Mouse (Mus musculus): ENCODE measurements around the gene Kcnd1.

Kcnd1 gene

GRCm38 (mm10) chrX:7859191-7859753 lies 37.2 kb downstream of the Kcnd1 start:
- DNase-seq (ENCODE audit: low spot score), result no peak

DNA sequence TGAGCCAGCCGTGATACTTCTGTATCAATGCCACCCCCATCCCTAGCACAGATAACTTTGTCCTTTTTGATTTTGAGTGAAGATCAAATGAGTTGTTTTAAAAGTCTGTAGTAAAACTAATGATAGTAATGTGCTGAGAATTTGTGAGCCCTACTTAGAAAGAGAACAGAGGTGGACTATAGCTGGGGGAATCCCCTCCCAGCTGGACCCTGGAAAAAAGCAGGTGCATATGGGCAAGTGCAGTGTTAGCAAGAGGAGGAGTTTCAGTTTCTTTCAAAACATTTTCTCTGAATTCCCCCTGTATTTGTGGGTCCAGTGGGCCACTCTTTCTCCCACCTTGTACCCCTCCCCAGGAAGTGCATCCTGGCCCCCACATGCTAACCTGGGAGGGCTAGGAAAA lies 41.1 kb downstream of the Kcnd1 start:
- DNase-seq (ENCODE audit: low spot score), result no peak

- no peak for DNase-seq (ENCODE audit: low spot score)
These were observed 42.5 kb downstream of the Kcnd1 start for GRCm38 (mm10) chrX:7864551-7864950.

DNA sequence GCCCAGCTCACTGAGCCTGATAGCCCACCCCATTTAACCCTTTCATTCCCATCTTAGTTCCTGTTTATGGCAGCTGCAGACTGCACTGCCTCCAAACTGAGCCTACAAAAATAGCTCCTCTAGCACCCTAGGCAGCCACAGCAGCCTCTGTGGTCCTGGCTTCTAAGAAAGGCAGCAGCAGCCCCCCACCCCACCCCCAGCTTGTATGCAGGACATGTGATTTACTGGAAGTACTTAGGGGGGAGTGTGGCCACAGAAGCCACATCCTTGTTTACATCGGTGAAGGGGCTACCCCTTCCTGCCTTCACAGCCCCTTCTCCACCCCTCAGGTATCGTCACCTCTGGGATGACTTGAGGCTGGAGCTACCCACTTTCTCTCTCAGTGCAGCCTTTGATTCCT lies 43.3 kb downstream of the Kcnd1 start:
- DNase-seq (ENCODE audit: low spot score), result no peak

GRCm38 (mm10) chrX:7865786-7866185 lies 43.7 kb downstream of the Kcnd1 start:
- no peak for DNase-seq (ENCODE audit: low spot score)

DNA sequence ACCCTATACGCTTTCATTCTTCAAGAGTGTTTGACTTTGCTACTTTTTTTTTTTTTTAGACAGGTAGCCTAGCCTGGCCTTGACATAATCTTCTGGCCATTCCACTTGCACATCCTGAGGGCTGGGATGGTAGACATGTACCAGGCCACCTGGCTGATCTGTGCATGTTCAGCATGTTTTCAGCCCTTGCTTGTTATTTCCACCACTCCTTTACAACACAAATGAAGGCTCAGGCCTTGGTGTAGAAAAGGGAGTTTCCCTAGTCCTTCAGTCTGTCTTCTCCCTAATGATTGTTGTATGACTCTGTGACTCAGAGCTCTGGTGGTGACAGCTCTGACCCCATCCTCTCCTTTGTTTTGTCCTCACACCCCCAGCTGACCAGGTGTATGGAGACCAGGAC lies 45.1 kb downstream of the Kcnd1 start:
- no peak for DNase-seq (ENCODE audit: low spot score)

GRCm38 (mm10) chrX:7868506-7868905 lies 46.4 kb downstream of the Kcnd1 start:
- no peak for DNase-seq (ENCODE audit: low spot score)

DNA sequence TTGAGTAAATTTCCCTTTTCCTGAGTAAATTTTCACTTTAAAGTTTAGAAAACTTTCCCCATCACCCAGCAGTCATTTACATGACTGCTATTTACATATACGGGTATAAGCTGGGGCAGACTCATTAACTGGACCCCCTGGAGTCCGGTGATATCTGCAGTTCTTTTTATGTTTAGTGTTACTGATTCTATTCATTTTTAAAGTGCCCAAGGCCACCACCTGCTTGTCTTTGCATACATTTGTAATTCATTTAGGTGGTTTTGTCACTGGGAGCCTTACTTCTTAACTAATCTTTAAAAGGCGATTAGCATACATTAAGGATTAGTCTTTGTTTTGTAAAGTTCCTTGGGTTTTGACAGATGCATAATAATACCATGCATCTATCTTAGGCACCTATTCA lies 47.7 kb downstream of the Kcnd1 start:
- no peak for DNase-seq (ENCODE audit: low spot score)

- peak; percentile 79 for DNase-seq (ENCODE audit: low spot score)
These were observed 55.9 kb downstream of the Kcnd1 start, which contains the start of gene Pim2 for GRCm38 (mm10) chrX:7878007-7878419. Gene Pim2, plus strand, starts transcription at chrX:7878262.

- DNase-seq (ENCODE audit: low spot score), result no peak
These were observed 56.4 kb downstream of the Kcnd1 start for GRCm38 (mm10) chrX:7878495-7878894.

DNA sequence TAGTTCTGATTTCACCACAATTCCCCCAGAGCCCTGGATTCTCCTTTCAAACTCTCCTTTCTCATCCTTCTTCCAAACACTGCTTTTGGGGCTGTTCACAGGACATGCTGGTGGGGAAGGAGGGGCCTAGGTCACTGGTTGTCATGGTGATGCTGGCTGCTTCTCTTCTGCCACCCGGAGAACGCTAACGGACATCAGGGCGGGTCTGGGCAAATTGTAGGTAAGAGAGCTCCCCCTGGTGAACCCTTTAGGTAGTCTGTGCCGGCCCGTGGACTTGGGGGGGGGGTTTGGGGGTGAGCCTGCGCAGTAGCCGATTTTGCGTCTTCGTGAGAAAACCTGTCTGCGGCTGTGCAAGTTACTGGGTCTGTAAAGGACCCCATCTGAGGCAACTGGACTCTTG lies 57.7 kb downstream of the Kcnd1 start:
- peak; percentile 64 for DNase-seq (ENCODE audit: low spot score)

- peak; percentile 85 for DNase-seq (ENCODE audit: low spot score)
These were observed 61.9 kb downstream of the Kcnd1 start, which contains the start of gene Slc35a2 for GRCm38 (mm10) chrX:7883841-7884567. Gene Slc35a2, plus strand, starts transcription at chrX:7884028.

Data from layer of hippocampus, adult 11-12 months (tissue).